Mouse (Mus musculus): ENCODE measurements around the gene Satb1. TPM values are rescaled to one million over a fixed set of nuclear protein-coding genes. Genes with fewer than 3 reads are reported as not detected.

The Satb1 gene
- polyA plus RNA-seq, 1 experiment, result 0.67 TPM

GRCm38 (mm10) chr17:51806124-51806960 is 26.7 kb downstream of the Satb1 start:
- Histone ChIP-seq H3K79me2 (ENCODE audit: control insufficient read depth, insufficient read depth) (no peaks in the 10 kb centered on the region), H3K27me3 (ENCODE audit: control insufficient read depth, insufficient read depth, insufficient read length) (no peaks in the 10 kb centered on the region), H3K36me3 (ENCODE audit: control insufficient read depth, insufficient read depth) (no peaks in the 10 kb centered on the region), H3K4me2 (ENCODE audit: low read depth) (no peak overlapping the region), H3ac (ENCODE audit: control insufficient read depth, insufficient read length) (no peak overlapping the region), H3K4me3 (no peak overlapping the region)
- no peak for TF ChIP-seq TCF12 (IDR thresholded peaks at IDR 0.05; ENCODE audit: insufficient read depth, poor library complexity, severe bottlenecking)
- TF ChIP-seq POLR2A (IDR thresholded peaks at IDR 0.05; ENCODE audit: insufficient read length, low read depth), result no peak
- TF ChIP-seq MAX (IDR thresholded peaks at IDR 0.05; ENCODE audit: low read depth), result no peak
- TF ChIP-seq CEBPB (IDR thresholded peaks at IDR 0.05; ENCODE audit: insufficient read depth, poor library complexity, severe bottlenecking), result no peak
- no peak for TF ChIP-seq USF1 (IDR thresholded peaks at IDR 0.05; ENCODE audit: low read depth)
- TF ChIP-seq REST (IDR thresholded peaks at IDR 0.05; ENCODE audit: insufficient read depth, insufficient read length), result no peak
- TF ChIP-seq MYOG (IDR thresholded peaks at IDR 0.05; ENCODE audit: control insufficient read depth in 1 of 3, insufficient read depth in 1 of 3, insufficient read length in 2 of 3, low read depth in 2 of 3), result no peak
- TF ChIP-seq POLR2AphosphoS2 (IDR thresholded peaks at IDR 0.05; ENCODE audit: insufficient read length, low read depth), result no peak
- TF ChIP-seq MYOD1 (IDR thresholded peaks at IDR 0.05; ENCODE audit: control insufficient read depth in 1 of 3, insufficient read length in 2 of 3, low read depth in 2 of 3), result no peak
- TF ChIP-seq TCF3 (IDR thresholded peaks at IDR 0.05; ENCODE audit: insufficient read length, low read depth), result no peak
- TF ChIP-seq SRF (IDR thresholded peaks at IDR 0.05; ENCODE audit: control insufficient read depth, insufficient read length, low read depth), result no peak
- no peak for TF ChIP-seq E2F4 (IDR thresholded peaks at IDR 0.05; ENCODE audit: insufficient read depth)

- TF ChIP-seq MYOG (IDR thresholded peaks at IDR 0.05; ENCODE audit: control insufficient read depth in 1 of 3, insufficient read depth in 1 of 3, insufficient read length in 2 of 3, low read depth in 2 of 3), result no peak
- TF ChIP-seq TCF12 (IDR thresholded peaks at IDR 0.05; ENCODE audit: insufficient read depth, poor library complexity, severe bottlenecking), result no peak
- no peak for TF ChIP-seq USF1 (IDR thresholded peaks at IDR 0.05; ENCODE audit: low read depth)
- TF ChIP-seq POLR2AphosphoS2 (IDR thresholded peaks at IDR 0.05; ENCODE audit: insufficient read length, low read depth), result no peak
- TF ChIP-seq REST (IDR thresholded peaks at IDR 0.05; ENCODE audit: insufficient read depth, insufficient read length), result no peak
- TF ChIP-seq MAX (IDR thresholded peaks at IDR 0.05; ENCODE audit: low read depth), result no peak
- no peak for TF ChIP-seq POLR2A (IDR thresholded peaks at IDR 0.05; ENCODE audit: insufficient read length, low read depth)
- no peak for TF ChIP-seq E2F4 (IDR thresholded peaks at IDR 0.05; ENCODE audit: insufficient read depth)
- no peak for TF ChIP-seq MYOD1 (IDR thresholded peaks at IDR 0.05; ENCODE audit: control insufficient read depth in 1 of 3, insufficient read length in 2 of 3, low read depth in 2 of 3)
- no peak for TF ChIP-seq TCF3 (IDR thresholded peaks at IDR 0.05; ENCODE audit: insufficient read length, low read depth)
- TF ChIP-seq CEBPB (IDR thresholded peaks at IDR 0.05; ENCODE audit: insufficient read depth, poor library complexity, severe bottlenecking), result no peak
- no peak for TF ChIP-seq SRF (IDR thresholded peaks at IDR 0.05; ENCODE audit: control insufficient read depth, insufficient read length, low read depth)
- H3K4me3 ChIP-seq, result no peak overlapping the region
- H3K4me2 ChIP-seq (ENCODE audit: low read depth), result no peak overlapping the region
- H3ac ChIP-seq (ENCODE audit: control insufficient read depth, insufficient read length), result no peak overlapping the region
- H3K79me2 ChIP-seq (ENCODE audit: control insufficient read depth, insufficient read depth), result no peaks in the 10 kb centered on the region
- no peaks in the 10 kb centered on the region for H3K27me3 ChIP-seq (ENCODE audit: control insufficient read depth, insufficient read depth, insufficient read length)
- no peaks in the 10 kb centered on the region for H3K36me3 ChIP-seq (ENCODE audit: control insufficient read depth, insufficient read depth)
Measured at GRCm38 (mm10) chr17:51800208-51800607, 32.9 kb downstream of the Satb1 start.

GRCm38 (mm10) chr17:51796459-51796858 is 36.6 kb downstream of the Satb1 start:
- H3K4me2 ChIP-seq (ENCODE audit: low read depth), result no peak overlapping the region

GRCm38 (mm10) chr17:51791226-51791625 is 41.9 kb downstream of the Satb1 start:
- Histone ChIP-seq H3K27me3 (ENCODE audit: control insufficient read depth, insufficient read depth, insufficient read length) (no peaks in the 10 kb centered on the region), H3K4me3 (no peak overlapping the region), H3K79me2 (ENCODE audit: control insufficient read depth, insufficient read depth) (no peaks in the 10 kb centered on the region), H3K36me3 (ENCODE audit: control insufficient read depth, insufficient read depth) (no peaks in the 10 kb centered on the region), H3K4me2 (ENCODE audit: low read depth) (no peak overlapping the region), H3ac (ENCODE audit: control insufficient read depth, insufficient read length) (no peak overlapping the region)
- TF ChIP-seq USF1 (IDR thresholded peaks at IDR 0.05; ENCODE audit: low read depth), result no peak
- TF ChIP-seq MAX (IDR thresholded peaks at IDR 0.05; ENCODE audit: low read depth), result no peak
- no peak for TF ChIP-seq CEBPB (IDR thresholded peaks at IDR 0.05; ENCODE audit: insufficient read depth, poor library complexity, severe bottlenecking)
- no peak for TF ChIP-seq MYOD1 (IDR thresholded peaks at IDR 0.05; ENCODE audit: control insufficient read depth in 1 of 3, insufficient read length in 2 of 3, low read depth in 2 of 3)
- TF ChIP-seq POLR2A (IDR thresholded peaks at IDR 0.05; ENCODE audit: insufficient read length, low read depth), result no peak
- TF ChIP-seq REST (IDR thresholded peaks at IDR 0.05; ENCODE audit: insufficient read depth, insufficient read length), result no peak
- no peak for TF ChIP-seq TCF3 (IDR thresholded peaks at IDR 0.05; ENCODE audit: insufficient read length, low read depth)
- no peak for TF ChIP-seq SRF (IDR thresholded peaks at IDR 0.05; ENCODE audit: control insufficient read depth, insufficient read length, low read depth)
- no peak for TF ChIP-seq E2F4 (IDR thresholded peaks at IDR 0.05; ENCODE audit: insufficient read depth)
- TF ChIP-seq POLR2AphosphoS2 (IDR thresholded peaks at IDR 0.05; ENCODE audit: insufficient read length, low read depth), result no peak

More at GRCm38 (mm10) chr17:51796459-51796858, 36.6 kb downstream of the Satb1 start:
- H3ac ChIP-seq (ENCODE audit: control insufficient read depth, insufficient read length), result no peak overlapping the region
- TF ChIP-seq MYOG (IDR thresholded peaks at IDR 0.05; ENCODE audit: control insufficient read depth in 1 of 3, insufficient read depth in 1 of 3, insufficient read length in 2 of 3, low read depth in 2 of 3), result no peak
- no peak for TF ChIP-seq POLR2AphosphoS2 (IDR thresholded peaks at IDR 0.05; ENCODE audit: insufficient read length, low read depth)
- no peak for TF ChIP-seq CEBPB (IDR thresholded peaks at IDR 0.05; ENCODE audit: insufficient read depth, poor library complexity, severe bottlenecking)
- no peak for TF ChIP-seq SRF (IDR thresholded peaks at IDR 0.05; ENCODE audit: control insufficient read depth, insufficient read length, low read depth)
- no peak for TF ChIP-seq TCF12 (IDR thresholded peaks at IDR 0.05; ENCODE audit: insufficient read depth, poor library complexity, severe bottlenecking)
- TF ChIP-seq REST (IDR thresholded peaks at IDR 0.05; ENCODE audit: insufficient read depth, insufficient read length), result no peak
- no peak for TF ChIP-seq MYOD1 (IDR thresholded peaks at IDR 0.05; ENCODE audit: control insufficient read depth in 1 of 3, insufficient read length in 2 of 3, low read depth in 2 of 3)
- TF ChIP-seq MAX (IDR thresholded peaks at IDR 0.05; ENCODE audit: low read depth), result no peak
- no peak for TF ChIP-seq POLR2A (IDR thresholded peaks at IDR 0.05; ENCODE audit: insufficient read length, low read depth)
- no peak for TF ChIP-seq TCF3 (IDR thresholded peaks at IDR 0.05; ENCODE audit: insufficient read length, low read depth)
- no peak for TF ChIP-seq USF1 (IDR thresholded peaks at IDR 0.05; ENCODE audit: low read depth)
- H3K4me3 ChIP-seq, result no peak overlapping the region
- no peaks in the 10 kb centered on the region for H3K79me2 ChIP-seq (ENCODE audit: control insufficient read depth, insufficient read depth)
- H3K27me3 ChIP-seq (ENCODE audit: control insufficient read depth, insufficient read depth, insufficient read length), result no peaks in the 10 kb centered on the region
- no peaks in the 10 kb centered on the region for H3K36me3 ChIP-seq (ENCODE audit: control insufficient read depth, insufficient read depth)

Data from myocyte (in vitro differentiated cells).